Mouse (Mus musculus) embryonic facial prominence, embryonic 12.5 days (tissue): Measurements from ENCODE around the gene Ptgfr. TPM values are rescaled to one million over a fixed set of nuclear protein-coding genes. Genes with fewer than 3 reads are reported as not detected.

Source experiments
- polyA plus RNA-seq: library from polyadenylated mRNA; unstranded; fragments of >200 nt; fragmentation: Nextera tagmentation; extraction: Ambion mirVana; gene quantifications from 2 replicates; pipeline ENCODE4 v1.2.1, GENCODE M21; 2016

The Ptgfr gene
- polyA plus RNA-seq, 1 experiment from 2014 or later, result 3.3 TPM

Other genes with a start within 250 kb of the Ptgfr start
- 0.13 and 0.42 TPM in 2 replicates for gene Ifi44, start 87.7 kb downstream of the Ptgfr start, polyA plus RNA-seq
- gene Ifi44l, start 74.7 kb downstream of the Ptgfr start, polyA plus RNA-seq, result not detected in 2 replicates